Mouse (Mus musculus): Measurements from ENCODE around the gene Ptprd. TPM values are rescaled to one million over a fixed set of nuclear protein-coding genes. Genes with fewer than 3 reads are reported as not detected.

Gene Ptprd
- polyA plus RNA-seq, 1 experiment from 2014 or later: 14.5 TPM

DNA sequence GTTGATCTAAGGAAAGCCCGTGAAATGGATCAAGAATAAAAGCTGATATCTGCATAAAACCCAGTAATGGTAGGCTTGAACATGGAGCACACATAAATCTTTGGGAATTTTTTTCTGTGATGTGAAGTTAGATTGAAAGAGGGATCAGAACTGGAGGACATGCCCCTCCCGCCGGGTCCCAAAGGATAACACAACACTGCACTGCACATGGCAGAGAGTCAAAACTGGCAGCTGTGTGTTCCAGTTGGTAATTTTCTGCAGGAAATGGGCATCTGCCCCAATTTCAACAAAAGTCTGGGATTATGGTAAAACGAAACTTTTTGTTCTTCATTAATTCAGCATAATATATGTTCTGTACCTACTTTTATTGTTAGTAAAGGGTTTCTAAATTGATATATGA lies 1409.1 kb downstream of the Ptprd start:
- WGBS: 69% methylated on average over 4 of the region's 4 CpGs
- TF ChIP-seq CTCF (IDR thresholded peaks at IDR 0.05; ENCODE audit: low read depth): no peak
- H3K36me3 ChIP-seq (ENCODE audit: insufficient read depth, low read length): no peaks in the 10 kb centered on the region
- no peaks in the 10 kb centered on the region for H3K4me1 ChIP-seq (replicated peaks; ENCODE audit: insufficient read depth, low read length)
- DNase-seq (ENCODE audit: low spot score) (no peak), ATAC-seq (replicated peaks; ENCODE audit: low FRiP score, low read depth) (no peak)
- H3K4me3 ChIP-seq (replicated peaks; ENCODE audit: low read depth, low read length): no peak overlapping the region
- H3K4me2 ChIP-seq (ENCODE audit: low read length): no peak overlapping the region
- H3K27me3 ChIP-seq (ENCODE audit: insufficient read depth, low read length): no peaks in the 10 kb centered on the region
- no peaks in the 10 kb centered on the region for H3K9me3 ChIP-seq (replicated peaks; ENCODE audit: low read length)
- H3K27ac ChIP-seq: no peak overlapping the region
- no peak overlapping the region for H3K9ac ChIP-seq (ENCODE audit: low read depth, low read length)

GRCm38 (mm10) chr4:76798010-76799007 lies 1413.5 kb downstream of the Ptprd start:
- Histone ChIP-seq H3K27me3 (ENCODE audit: insufficient read depth, low read length) (no peaks in the 10 kb centered on the region), H3K4me1 (replicated peaks; ENCODE audit: insufficient read depth, low read length) (no peaks in the 10 kb centered on the region), H3K27ac (no peak overlapping the region), H3K9ac (ENCODE audit: low read depth, low read length) (no peak overlapping the region), H3K9me3 (replicated peaks; ENCODE audit: low read length) (no peaks in the 10 kb centered on the region), H3K4me2 (ENCODE audit: low read length) (no peak overlapping the region), H3K4me3 (replicated peaks; ENCODE audit: low read depth, low read length) (no peak overlapping the region), H3K36me3 (ENCODE audit: insufficient read depth, low read length) (no peaks in the 10 kb centered on the region)
- 0 out of 2 replicates have a peak, but pooled peaks have one; percentile 40 for ATAC-seq (replicated peaks; ENCODE audit: low FRiP score, low read depth)
- DNase-seq (ENCODE audit: low spot score): peak; percentile 16
- 48% methylated on average over 9 of the region's 9 CpGs for WGBS
- TF ChIP-seq CTCF (IDR thresholded peaks at IDR 0.05; ENCODE audit: low read depth): no peak

DNA sequence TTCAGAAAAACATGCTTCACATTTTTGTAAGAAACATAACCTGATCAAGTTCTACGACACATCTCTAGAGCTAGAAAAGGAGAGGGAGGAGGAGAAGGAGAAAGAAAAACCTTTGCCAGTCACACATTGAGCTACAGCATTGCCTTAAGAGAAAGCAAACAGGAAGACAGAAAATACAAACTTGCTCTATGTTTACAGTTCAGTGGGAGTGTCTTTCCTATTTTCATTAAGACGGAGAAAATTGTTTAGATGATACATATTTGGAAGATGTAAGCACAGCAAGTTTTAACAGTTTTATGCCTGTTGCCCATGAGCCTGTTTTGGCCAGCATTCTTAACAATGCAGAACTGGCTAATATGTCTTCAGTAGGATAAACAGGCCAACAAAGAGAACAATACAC lies 1426.4 kb downstream of the Ptprd start:
- H3K9ac ChIP-seq (ENCODE audit: low read depth, low read length): no peak overlapping the region
- no peaks in the 10 kb centered on the region for H3K27me3 ChIP-seq (ENCODE audit: insufficient read depth, low read length)
- 79% methylated on average over 2 of the region's 2 CpGs for WGBS
- H3K36me3 ChIP-seq (ENCODE audit: insufficient read depth, low read length): no peaks in the 10 kb centered on the region
- H3K4me1 ChIP-seq (replicated peaks; ENCODE audit: insufficient read depth, low read length): no peaks in the 10 kb centered on the region
- DNase-seq (ENCODE audit: low spot score) (no peak), ATAC-seq (replicated peaks; ENCODE audit: low FRiP score, low read depth) (no peak)
- H3K9me3 ChIP-seq (replicated peaks; ENCODE audit: low read length): no peaks in the 10 kb centered on the region
- H3K4me2 ChIP-seq (ENCODE audit: low read length): no peak overlapping the region
- TF ChIP-seq CTCF (IDR thresholded peaks at IDR 0.05; ENCODE audit: low read depth): no peak
- H3K27ac ChIP-seq: no peak overlapping the region
- no peak overlapping the region for H3K4me3 ChIP-seq (replicated peaks; ENCODE audit: low read depth, low read length)

GRCm38 (mm10) chr4:76779558-76780124 lies 1432.1 kb downstream of the Ptprd start:
- WGBS: 72% methylated on average over 4 of the region's 4 CpGs
- H3K4me2 ChIP-seq (ENCODE audit: low read length): no peak overlapping the region
- no peak overlapping the region for H3K27ac ChIP-seq
- no peaks in the 10 kb centered on the region for H3K27me3 ChIP-seq (ENCODE audit: insufficient read depth, low read length)
- ATAC-seq (replicated peaks; ENCODE audit: low FRiP score, low read depth) (no peak), DNase-seq (ENCODE audit: low spot score) (no peak)
- H3K4me1 ChIP-seq (replicated peaks; ENCODE audit: insufficient read depth, low read length): no peaks in the 10 kb centered on the region
- H3K36me3 ChIP-seq (ENCODE audit: insufficient read depth, low read length): no peaks in the 10 kb centered on the region
- no peak overlapping the region for H3K4me3 ChIP-seq (replicated peaks; ENCODE audit: low read depth, low read length)
- TF ChIP-seq CTCF (IDR thresholded peaks at IDR 0.05; ENCODE audit: low read depth): no peak
- no peaks in the 10 kb centered on the region for H3K9me3 ChIP-seq (replicated peaks; ENCODE audit: low read length)
- H3K9ac ChIP-seq (ENCODE audit: low read depth, low read length): no peak overlapping the region

GRCm38 (mm10) chr4:76766918-76767317 lies 1444.8 kb downstream of the Ptprd start:
- no peak overlapping the region for H3K27ac ChIP-seq
- TF ChIP-seq CTCF (IDR thresholded peaks at IDR 0.05; ENCODE audit: low read depth): no peak
- ATAC-seq (replicated peaks; ENCODE audit: low FRiP score, low read depth) (no peak), DNase-seq (ENCODE audit: low spot score) (no peak)
- no peak overlapping the region for H3K4me2 ChIP-seq (ENCODE audit: low read length)
- no peak overlapping the region for H3K9ac ChIP-seq (ENCODE audit: low read depth, low read length)
- H3K4me3 ChIP-seq (replicated peaks; ENCODE audit: low read depth, low read length): no peak overlapping the region
- no peaks in the 10 kb centered on the region for H3K27me3 ChIP-seq (ENCODE audit: insufficient read depth, low read length)
- no peaks in the 10 kb centered on the region for H3K4me1 ChIP-seq (replicated peaks; ENCODE audit: insufficient read depth, low read length)
- H3K36me3 ChIP-seq (ENCODE audit: insufficient read depth, low read length): no peaks in the 10 kb centered on the region
- 60% methylated on average over 3 of the region's 3 CpGs for WGBS
- no peaks in the 10 kb centered on the region for H3K9me3 ChIP-seq (replicated peaks; ENCODE audit: low read length)

DNA sequence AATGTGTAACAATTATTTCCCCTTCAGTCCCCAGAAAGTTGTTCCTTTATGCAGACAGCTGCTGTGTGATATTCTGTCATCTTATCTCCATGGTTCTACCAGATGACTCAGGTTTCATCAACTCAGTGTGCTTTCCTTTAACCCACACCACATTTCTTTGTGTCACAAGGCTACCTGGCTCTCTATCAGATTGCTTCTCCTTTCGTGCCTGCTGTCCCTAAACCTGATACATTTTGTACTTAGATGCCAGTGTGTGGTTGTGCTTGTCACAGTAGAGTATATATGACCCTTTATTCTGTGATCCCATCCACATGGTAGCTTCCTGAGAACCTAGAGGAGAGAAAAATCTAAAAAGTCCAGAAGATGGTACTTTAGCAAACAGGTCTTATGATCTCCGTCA lies 1445.3 kb downstream of the Ptprd start:
- ATAC-seq (replicated peaks; ENCODE audit: low FRiP score, low read depth): no peak
- H3K4me3 ChIP-seq (replicated peaks; ENCODE audit: low read depth, low read length): no peak overlapping the region
- H3K4me1 ChIP-seq (replicated peaks; ENCODE audit: insufficient read depth, low read length): no peaks in the 10 kb centered on the region
- DNase-seq (ENCODE audit: low spot score): no peak
- TF ChIP-seq CTCF (IDR thresholded peaks at IDR 0.05; ENCODE audit: low read depth): no peak
- no peaks in the 10 kb centered on the region for H3K36me3 ChIP-seq (ENCODE audit: insufficient read depth, low read length)
- H3K9me3 ChIP-seq (replicated peaks; ENCODE audit: low read length): no peaks in the 10 kb centered on the region
- H3K27ac ChIP-seq: no peak overlapping the region
- no peak overlapping the region for H3K4me2 ChIP-seq (ENCODE audit: low read length)
- no peak overlapping the region for H3K9ac ChIP-seq (ENCODE audit: low read depth, low read length)
- 76% methylated on average over 2 of the region's 2 CpGs for WGBS
- H3K27me3 ChIP-seq (ENCODE audit: insufficient read depth, low read length): no peaks in the 10 kb centered on the region
